Mouse (Mus musculus): ENCODE data around the gene Prm2. TPM values are rescaled to one million over a fixed set of nuclear protein-coding genes. Genes with fewer than 3 reads are reported as not detected.

Gene Prm2
- not detected in 2 replicates for polyA plus RNA-seq (2014; fragmentation: Nextera tagmentation; extraction: Ambion mirVana)

DNA sequence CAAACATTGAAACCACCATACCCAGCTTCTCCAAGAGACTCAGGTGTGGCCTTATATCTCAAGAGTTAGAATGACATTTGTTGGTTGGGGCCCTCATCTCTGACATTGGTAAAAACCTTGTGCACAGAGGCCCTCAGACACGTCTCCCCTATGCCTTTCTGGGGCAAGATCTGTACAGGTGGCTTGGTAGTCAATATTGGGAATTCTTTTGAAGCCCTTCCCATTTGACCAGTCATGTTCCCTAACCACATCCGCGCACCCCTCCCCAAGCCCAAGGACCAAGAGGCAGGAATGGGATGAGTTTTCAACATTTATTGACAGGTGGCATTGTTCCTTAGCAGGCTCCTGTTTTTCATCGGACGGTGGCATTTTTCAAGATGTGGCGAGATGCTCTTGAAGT lies at the start of gene Prm2:
Gene Prm2, minus strand, starts transcription at position 101 of the 400 bp plus-strand sequence.
- DNase-seq (ENCODE audit: low spot score) (no peak), ATAC-seq (ENCODE audit: insufficient read depth, low FRiP score, low TSS enrichment) (no peak)
- H3K9ac ChIP-seq (ENCODE audit: low read length): no peak within 1 kb of the TSS
- no peaks in the 10 kb centered on the region for H3K9me3 ChIP-seq (ENCODE audit: control insufficient read depth, low read length)
- no peak within 1 kb of the TSS for H3K27ac ChIP-seq (ENCODE audit: low read depth, low read length)
- H3K4me2 ChIP-seq (ENCODE audit: low read depth): no peak within 1 kb of the TSS
- no peak within 1 kb of the TSS for H3K4me3 ChIP-seq (ENCODE audit: low read depth, low read length)
- 0 out of 2 replicates have a peak, but pooled peaks cover 4% of the 10 kb centered on the region for H3K27me3 ChIP-seq (ENCODE audit: control insufficient read depth, insufficient read depth, low read length)
- H3K4me1 ChIP-seq (ENCODE audit: control insufficient read depth, insufficient read depth, low read length): no peaks in the 10 kb centered on the region
- no peaks in the 10 kb centered on the region for H3K36me3 ChIP-seq (ENCODE audit: control insufficient read depth, insufficient read depth, low read length)
- WGBS: 75% methylated on average over 6 of the region's 6 CpGs

DNA sequence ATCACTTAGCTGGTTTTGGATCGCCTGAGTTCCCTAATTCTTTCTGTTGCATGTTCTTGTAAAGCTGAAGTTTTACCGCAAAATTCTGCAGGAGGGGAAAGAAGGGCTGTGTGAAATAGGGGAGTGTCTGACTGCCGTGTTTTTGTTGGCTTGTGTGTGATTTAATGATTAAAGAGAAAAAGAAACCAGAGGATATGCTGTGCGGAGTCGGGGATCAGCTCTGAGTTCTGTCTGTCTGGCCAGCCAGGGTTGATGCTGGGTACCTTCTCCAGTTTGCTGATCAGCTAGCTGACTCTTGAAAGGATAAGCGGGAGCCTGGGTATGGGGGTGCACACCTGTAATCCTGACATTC lies 48.4 kb upstream of the Prm2 start:
- DNase-seq (ENCODE audit: low spot score) (no peak), ATAC-seq (ENCODE audit: insufficient read depth, low FRiP score, low TSS enrichment) (no peak)
- Histone ChIP-seq H3K4me2 (ENCODE audit: low read depth) (no peak overlapping the region), H3K4me1 (ENCODE audit: control insufficient read depth, insufficient read depth, low read length) (peaks cover 5% of the 10 kb centered on the region; the same call in 1 of the 2 replicates), H3K9ac (ENCODE audit: low read length) (no peak overlapping the region; the same call in 1 of the 2 replicates), H3K36me3 (ENCODE audit: control insufficient read depth, insufficient read depth, low read length) (no peaks in the 10 kb centered on the region), H3K27me3 (ENCODE audit: control insufficient read depth, insufficient read depth, low read length) (no peaks in the 10 kb centered on the region), H3K9me3 (ENCODE audit: control insufficient read depth, low read length) (no peaks in the 10 kb centered on the region), H3K4me3 (ENCODE audit: low read depth, low read length) (no peak overlapping the region), H3K27ac (ENCODE audit: low read depth, low read length) (no peak overlapping the region)
- WGBS: 82% methylated on average over 6 of the region's 6 CpGs

DNA sequence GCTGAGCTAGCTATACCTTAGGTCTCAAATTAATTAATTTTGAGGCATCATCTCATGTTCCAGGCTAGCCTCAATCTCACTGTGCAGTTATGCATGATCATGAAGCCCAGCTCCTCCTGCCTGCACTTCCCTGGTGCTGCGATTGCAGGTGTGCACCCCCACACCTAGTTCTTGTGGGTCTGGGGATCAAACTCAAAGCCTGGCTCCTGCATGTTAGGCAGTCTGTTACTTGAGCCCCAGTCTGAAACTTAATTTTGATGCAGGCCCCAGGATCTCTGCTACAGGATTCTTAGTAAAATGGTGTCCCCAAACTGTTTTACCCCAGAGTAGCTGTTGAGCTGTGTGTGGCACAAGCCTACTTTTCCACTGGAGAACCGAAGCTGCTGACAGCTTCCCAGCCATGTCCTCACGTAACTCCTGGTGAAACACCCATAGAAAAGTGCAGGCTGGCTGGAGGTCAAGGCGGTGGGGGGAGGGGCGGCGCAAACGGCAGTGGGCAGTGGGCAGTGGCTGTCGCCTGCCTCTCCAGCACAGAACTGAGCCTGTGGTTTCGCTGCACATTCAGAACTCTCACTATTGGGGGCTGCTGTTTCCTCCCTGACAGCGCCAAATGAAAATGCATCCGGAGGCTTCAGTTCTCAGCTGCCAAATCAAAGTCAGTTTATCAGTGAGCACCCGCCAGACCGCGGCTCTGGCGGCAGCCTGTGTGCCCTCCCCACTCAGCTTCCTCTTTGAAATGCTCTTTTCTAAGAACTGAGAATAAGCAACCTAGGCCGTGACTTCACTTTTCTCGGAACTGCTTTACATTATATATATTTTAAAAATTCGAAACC lies 47.8 kb upstream of the Prm2 start:
- peaks cover 5% of the 10 kb centered on the region; the same call in 1 of the 2 replicates for H3K4me1 ChIP-seq (ENCODE audit: control insufficient read depth, insufficient read depth, low read length)
- no peak overlapping the region for H3K27ac ChIP-seq (ENCODE audit: low read depth, low read length)
- no peaks in the 10 kb centered on the region for H3K9me3 ChIP-seq (ENCODE audit: control insufficient read depth, low read length)
- WGBS: 30% methylated on average over 18 of the region's 18 CpGs
- no peak for ATAC-seq (ENCODE audit: insufficient read depth, low FRiP score, low TSS enrichment)
- no peaks in the 10 kb centered on the region for H3K27me3 ChIP-seq (ENCODE audit: control insufficient read depth, insufficient read depth, low read length)
- peak; percentile 48 for DNase-seq (ENCODE audit: low spot score)
- peak overlapping the region; percentile 36 for H3K9ac ChIP-seq (ENCODE audit: low read length)
- H3K4me3 ChIP-seq (ENCODE audit: low read depth, low read length): no peak overlapping the region
- peak overlapping the region; percentile 19; the same call in 1 of the 2 replicates for H3K4me2 ChIP-seq (ENCODE audit: low read depth)
- no peaks in the 10 kb centered on the region for H3K36me3 ChIP-seq (ENCODE audit: control insufficient read depth, insufficient read depth, low read length)

DNA sequence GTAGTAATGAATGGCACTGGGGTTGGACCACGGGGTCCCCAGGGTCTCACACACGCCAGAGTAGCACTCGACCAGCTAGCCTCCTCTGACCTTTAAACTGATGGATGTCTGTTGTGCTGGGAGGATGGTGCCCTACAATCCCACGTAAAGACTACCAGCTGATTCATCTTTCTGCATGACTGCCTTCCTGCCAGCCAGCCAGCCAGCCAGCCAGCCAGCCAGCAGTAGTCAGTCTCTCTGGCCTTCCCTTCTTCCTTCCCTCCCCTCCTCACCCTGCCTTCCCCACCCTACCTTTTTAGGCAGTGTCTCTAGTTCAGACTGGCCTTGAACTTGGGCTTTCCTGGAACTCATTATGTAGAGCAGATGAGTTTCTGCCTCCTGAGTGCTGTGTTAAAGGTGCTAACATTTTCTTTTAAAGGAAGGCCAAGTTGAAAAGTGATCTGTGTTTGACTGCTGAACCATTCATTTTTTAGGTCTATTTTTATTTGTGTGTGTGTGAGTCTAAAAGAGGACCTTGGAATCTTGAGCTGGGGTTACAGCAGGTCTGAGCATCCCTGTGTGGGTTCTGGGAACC lies 46.4 kb upstream of the Prm2 start:
- H3K36me3 ChIP-seq (ENCODE audit: control insufficient read depth, insufficient read depth, low read length): no peaks in the 10 kb centered on the region
- H3K27me3 ChIP-seq (ENCODE audit: control insufficient read depth, insufficient read depth, low read length): no peaks in the 10 kb centered on the region

DNA sequence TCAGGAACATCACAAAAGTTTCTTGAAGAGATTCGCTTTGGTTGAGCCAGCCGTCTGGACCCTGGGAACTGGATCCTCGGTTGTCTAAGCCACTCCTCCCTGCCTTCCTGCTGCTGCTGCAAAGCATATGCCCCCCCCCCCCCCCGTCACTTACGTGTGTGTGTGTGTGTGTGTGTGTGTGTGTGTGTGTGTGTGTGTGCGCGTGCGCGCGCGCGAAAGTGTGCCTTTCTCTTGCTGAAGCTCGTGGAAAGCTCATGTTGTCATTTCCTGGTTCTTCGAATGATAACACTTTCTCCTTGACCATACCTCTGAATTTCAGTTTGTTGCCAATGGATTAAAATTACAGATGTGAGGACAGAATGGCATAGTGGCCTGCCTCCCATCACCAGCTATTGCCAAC lies 44.1 kb upstream of the Prm2 start:
- no peaks in the 10 kb centered on the region for H3K27me3 ChIP-seq (ENCODE audit: control insufficient read depth, insufficient read depth, low read length)
- ATAC-seq (ENCODE audit: insufficient read depth, low FRiP score, low TSS enrichment) (no peak), DNase-seq (ENCODE audit: low spot score) (no peak)
- H3K27ac ChIP-seq (ENCODE audit: low read depth, low read length): no peak overlapping the region
- no peak overlapping the region for H3K4me3 ChIP-seq (ENCODE audit: low read depth, low read length)
- no peak overlapping the region for H3K4me2 ChIP-seq (ENCODE audit: low read depth)
- no peaks in the 10 kb centered on the region for H3K36me3 ChIP-seq (ENCODE audit: control insufficient read depth, insufficient read depth, low read length)
- WGBS: 92% methylated on average over 12 of the region's 14 CpGs
- no peaks in the 10 kb centered on the region for H3K9me3 ChIP-seq (ENCODE audit: control insufficient read depth, low read length)
- H3K9ac ChIP-seq (ENCODE audit: low read length): no peak overlapping the region
- H3K4me1 ChIP-seq (ENCODE audit: control insufficient read depth, insufficient read depth, low read length): peaks cover 8% of the 10 kb centered on the region

More for the DNA sequence above, 46.4 kb upstream of the Prm2 start:
- H3K4me2 ChIP-seq (ENCODE audit: low read depth): no peak overlapping the region
- 60% methylated on average over 4 of the region's 4 CpGs for WGBS
- H3K4me1 ChIP-seq (ENCODE audit: control insufficient read depth, insufficient read depth, low read length): peaks cover 8% of the 10 kb centered on the region
- no peak overlapping the region for H3K4me3 ChIP-seq (ENCODE audit: low read depth, low read length)
- H3K9me3 ChIP-seq (ENCODE audit: control insufficient read depth, low read length): no peaks in the 10 kb centered on the region
- no peak overlapping the region for H3K9ac ChIP-seq (ENCODE audit: low read length)
- ATAC-seq (ENCODE audit: insufficient read depth, low FRiP score, low TSS enrichment) (no peak), DNase-seq (ENCODE audit: low spot score) (no peak)
- no peak overlapping the region for H3K27ac ChIP-seq (ENCODE audit: low read depth, low read length)

DNA sequence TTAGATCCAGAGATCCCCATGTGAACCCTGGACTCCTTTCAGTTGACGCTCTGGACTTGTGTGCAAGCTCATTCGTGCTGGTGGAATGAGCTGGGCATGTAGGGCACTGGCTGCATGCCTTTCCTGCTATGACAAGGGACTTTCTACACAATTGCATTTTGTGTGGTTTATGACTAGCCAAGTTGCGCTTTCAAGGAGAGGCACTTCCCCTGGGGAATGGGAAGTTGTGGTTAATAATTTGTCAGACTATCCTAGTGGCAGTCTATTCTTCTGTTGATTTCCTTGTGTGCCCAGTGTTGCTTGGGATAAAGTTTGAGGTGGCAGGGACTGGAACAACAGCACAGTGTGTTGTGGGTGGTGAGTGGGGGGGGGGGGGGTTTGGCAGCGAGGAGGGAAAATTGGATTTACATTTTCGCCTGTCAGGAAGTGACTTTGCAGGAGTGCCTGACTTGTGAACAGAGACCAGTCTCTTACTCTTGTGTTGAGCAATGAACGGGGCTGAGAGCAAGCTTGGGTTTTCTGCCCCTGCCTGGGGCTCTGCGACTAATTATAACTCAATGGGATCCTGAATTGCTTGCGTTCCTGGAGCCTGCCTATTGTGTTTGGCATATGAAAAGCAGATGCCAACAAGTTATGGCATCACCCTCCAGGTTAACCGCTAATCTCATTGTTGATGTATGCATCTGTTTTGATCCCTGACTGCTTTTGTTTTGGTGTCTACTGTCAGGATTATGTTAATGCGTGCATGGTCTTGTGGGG lies 42.7 kb upstream of the Prm2 start:
- Histone ChIP-seq H3K27ac (ENCODE audit: low read depth, low read length) (no peak overlapping the region), H3K9me3 (ENCODE audit: control insufficient read depth, low read length) (no peaks in the 10 kb centered on the region), H3K9ac (ENCODE audit: low read length) (no peak overlapping the region), H3K36me3 (ENCODE audit: control insufficient read depth, insufficient read depth, low read length) (no peaks in the 10 kb centered on the region), H3K4me2 (ENCODE audit: low read depth) (no peak overlapping the region), H3K4me1 (ENCODE audit: control insufficient read depth, insufficient read depth, low read length) (peaks cover 6% of the 10 kb centered on the region), H3K27me3 (ENCODE audit: control insufficient read depth, insufficient read depth, low read length) (no peaks in the 10 kb centered on the region), H3K4me3 (ENCODE audit: low read depth, low read length) (no peak overlapping the region)
- WGBS: 50% methylated on average over 10 of the region's 10 CpGs
- no peak for DNase-seq (ENCODE audit: low spot score)
- ATAC-seq (ENCODE audit: insufficient read depth, low FRiP score, low TSS enrichment): no peak

DNA sequence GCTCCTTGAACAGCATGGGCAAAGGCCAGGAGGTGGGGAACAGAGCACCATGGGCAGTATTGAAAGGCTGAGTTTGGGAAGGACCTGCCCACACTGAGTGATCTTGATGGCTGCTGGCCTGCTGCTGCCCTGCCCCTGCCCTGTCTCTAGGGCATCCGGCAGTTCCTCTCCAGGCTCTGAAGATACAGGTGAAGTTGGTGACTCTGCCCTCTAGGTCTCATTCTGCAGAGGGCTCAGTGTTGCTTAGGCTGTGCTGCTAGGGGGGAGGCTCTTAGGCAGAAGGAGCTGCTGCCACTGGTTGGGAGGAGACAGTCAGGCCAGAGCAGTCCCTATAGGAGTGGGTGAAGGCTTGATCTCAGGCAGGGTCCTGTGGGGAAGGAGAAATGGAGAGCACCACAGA lies 42.0 kb upstream of the Prm2 start:
- Histone ChIP-seq H3K4me1 (ENCODE audit: control insufficient read depth, insufficient read depth, low read length) (peaks cover 3% of the 10 kb centered on the region; the same call in 1 of the 2 replicates), H3K27ac (ENCODE audit: low read depth, low read length) (no peak overlapping the region), H3K4me3 (ENCODE audit: low read depth, low read length) (no peak overlapping the region), H3K9me3 (ENCODE audit: control insufficient read depth, low read length) (no peaks in the 10 kb centered on the region), H3K9ac (ENCODE audit: low read length) (no peak overlapping the region), H3K27me3 (ENCODE audit: control insufficient read depth, insufficient read depth, low read length) (no peaks in the 10 kb centered on the region), H3K4me2 (ENCODE audit: low read depth) (no peak overlapping the region), H3K36me3 (ENCODE audit: control insufficient read depth, insufficient read depth, low read length) (no peaks in the 10 kb centered on the region)
- 94% methylated on average over 1 of the region's 1 CpGs for WGBS
- ATAC-seq (ENCODE audit: insufficient read depth, low FRiP score, low TSS enrichment) (no peak), DNase-seq (ENCODE audit: low spot score) (no peak)

DNA sequence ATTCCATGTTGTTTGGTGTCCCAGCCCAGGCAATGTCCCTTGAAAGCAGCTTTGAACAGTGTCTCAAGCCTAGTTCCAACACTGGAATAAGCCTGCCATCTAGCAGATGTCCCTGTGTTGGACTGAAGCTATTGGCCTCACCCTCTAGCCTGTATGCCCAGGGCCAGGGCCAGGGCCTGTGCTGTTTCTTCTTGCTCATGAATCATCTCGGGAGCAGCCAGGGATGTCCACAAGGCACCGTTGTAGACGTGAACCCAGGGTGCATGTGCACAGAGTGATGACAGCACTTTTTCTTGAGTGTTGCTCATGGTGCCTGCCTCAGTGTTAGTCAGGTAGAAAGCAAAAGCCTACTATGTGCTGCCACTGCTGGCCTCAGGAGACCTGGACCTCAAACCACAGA lies 41.3 kb upstream of the Prm2 start:
- H3K36me3 ChIP-seq (ENCODE audit: control insufficient read depth, insufficient read depth, low read length): no peaks in the 10 kb centered on the region
- H3K27ac ChIP-seq (ENCODE audit: low read depth, low read length): no peak overlapping the region
- H3K4me1 ChIP-seq (ENCODE audit: control insufficient read depth, insufficient read depth, low read length): peaks cover 3% of the 10 kb centered on the region; the same call in 1 of the 2 replicates
- DNase-seq (ENCODE audit: low spot score): no peak
- no peaks in the 10 kb centered on the region for H3K9me3 ChIP-seq (ENCODE audit: control insufficient read depth, low read length)
- H3K4me3 ChIP-seq (ENCODE audit: low read depth, low read length): no peak overlapping the region
- no peak overlapping the region for H3K9ac ChIP-seq (ENCODE audit: low read length)
- WGBS: 90% methylated on average over 3 of the region's 3 CpGs
- no peak overlapping the region for H3K4me2 ChIP-seq (ENCODE audit: low read depth)
- H3K27me3 ChIP-seq (ENCODE audit: control insufficient read depth, insufficient read depth, low read length): no peaks in the 10 kb centered on the region
- no peak for ATAC-seq (ENCODE audit: insufficient read depth, low FRiP score, low TSS enrichment)

Data from neural tube, embryonic 11.5 days (tissue).